11 mouse cellular contexts compared by ENCODE assay signal in the genomic region with DNA sequence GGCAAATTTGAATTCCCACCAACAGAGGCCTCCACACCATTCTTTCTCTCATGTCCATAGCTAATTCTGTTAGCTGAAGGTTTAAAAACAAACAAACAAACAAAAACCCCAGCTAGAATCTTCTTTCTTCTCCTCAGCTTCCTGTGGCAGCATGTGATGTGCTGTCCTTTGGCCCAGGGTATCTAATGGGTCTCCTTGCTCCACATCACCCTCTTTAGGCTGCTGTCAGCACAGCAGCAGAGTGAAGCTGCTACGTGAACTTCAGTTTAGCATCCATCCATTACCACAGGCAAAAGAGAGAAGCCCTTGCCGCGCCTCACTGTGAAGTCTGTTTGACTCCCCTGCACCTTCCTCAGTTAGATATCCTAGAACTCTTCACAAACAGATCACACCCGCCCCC. TPM values are rescaled to one million over a fixed set of nuclear protein-coding genes. Genes with fewer than 3 reads are reported as not detected.
A peak's percentile ranks its signal among the peaks of the same experiment; 100 is the strongest.
DNase-seq lines count a peak whose midpoint lies in the region; ATAC-seq and TF ChIP-seq lines count a peak whose summit lies in the region.
"Had no signal": no experiment of that assay in that cellular context is flagged by ENCODE, and none has a peak within 500 bp of the region (broad histone marks: within the 10 kb centered on the region; RNA-seq: fewer than 3 reads in every experiment).

No protein-coding gene starts in this region.

- no peak overlapping the region for H3K4me2 ChIP-seq in intestine, postnatal 0 days (replicated peaks; ENCODE audit: low read depth)
- H3K4me2 ChIP-seq: liver, embryonic 13.5 days; neural tube, embryonic 15.5 days had no signal

- H3K4me1 ChIP-seq in G1E (ENCODE audit: insufficient read depth, low read depth, low read length) = peaks cover 12% of the 10 kb centered on the region
- H3K4me1 ChIP-seq in intestine, postnatal 0 days (replicated peaks; ENCODE audit: control insufficient read depth, insufficient read depth, low read length) = peaks cover 3% of the 10 kb centered on the region; the same call in 1 of the 2 replicates
- H3K4me1 ChIP-seq in limb, embryonic 10.5 days = no peaks in the 10 kb centered on the region
- H3K4me1 ChIP-seq: neural tube, embryonic 15.5 days had no signal

- ATAC-seq in CD4-positive, CD25-positive, alpha-beta regulatory T cell, adult 4 months = no peak
- ATAC-seq in G1E (ENCODE audit: extremely low read depth, insufficient number of reproducible peaks, low FRiP score, poor library complexity, severe bottlenecking) = 0 out of 2 replicates have a peak, but pooled peaks have one; percentile 22
- ATAC-seq in intestine, postnatal 0 days = no peak

- no peak overlapping the region for H3K27ac ChIP-seq in left cerebral cortex, adult 2 months
- no peak overlapping the region for H3K27ac ChIP-seq in intestine, postnatal 0 days (ENCODE audit: low read depth, low read length)
- no peak overlapping the region for H3K27ac ChIP-seq in limb, embryonic 10.5 days
- H3K27ac ChIP-seq: liver, embryonic 13.5 days; neural tube, embryonic 15.5 days had no signal

- intact Hi-C loops in left cerebral cortex, adult 2 months (cut with DNase I) = no loop called here

- H3K27me3 ChIP-seq in G1E (ENCODE audit: insufficient read depth, low read length) = peaks cover 2% of the 10 kb centered on the region; the same call in 1 of the 2 replicates
- no peaks in the 10 kb centered on the region for H3K27me3 ChIP-seq in intestine, postnatal 0 days (replicated peaks; ENCODE audit: control insufficient read depth, insufficient read depth, low read length)
- H3K27me3 ChIP-seq in limb, embryonic 10.5 days (ENCODE audit: low read depth, poor library complexity, severe bottlenecking) = no peaks in the 10 kb centered on the region
- H3K27me3 ChIP-seq: liver, embryonic 13.5 days; neural tube, embryonic 15.5 days had no signal

- no peaks in the 10 kb centered on the region for H3K9me3 ChIP-seq in G1E (replicated peaks)
- no peaks in the 10 kb centered on the region for H3K9me3 ChIP-seq in intestine, postnatal 0 days (ENCODE audit: control insufficient read depth)
- no peaks in the 10 kb centered on the region for H3K9me3 ChIP-seq in limb, embryonic 10.5 days (replicated peaks)
- H3K9me3 ChIP-seq: liver, embryonic 13.5 days; neural tube, embryonic 15.5 days had no signal

- DNase-seq in CD4-positive, CD25-positive, alpha-beta regulatory T cell, adult 2 months (ENCODE audit: low read depth, low spot score) = peak; percentile 37
- no peak for DNase-seq in left cerebral cortex, adult 2 months (ENCODE audit: extremely low spot score in 1 of 2, low spot score in 2 of 2)
- no peak for DNase-seq in left cerebral cortex, adult 8-10 months (ENCODE audit: low spot score in 2 of 2)
- DNase-seq in G1E (ENCODE audit: low spot score) = no peak
- DNase-seq in right cerebral cortex, postnatal 14 days = no peak
- no peak for DNase-seq in limb, embryonic 10.5 days (ENCODE audit: low spot score)
- DNase-seq: liver, embryonic 13.5 days; midbrain, embryonic 14.5 days had no signal

- no peak overlapping the region for H3K4me3 ChIP-seq in left cerebral cortex, adult 2 months
- H3K4me3 ChIP-seq in G1E (ENCODE audit: low read depth, low read length) = no peak overlapping the region
- H3K4me3 ChIP-seq in intestine, postnatal 0 days (ENCODE audit: low read depth, low read length) = no peak overlapping the region
- no peak overlapping the region for H3K4me3 ChIP-seq in limb, embryonic 10.5 days
- H3K4me3 ChIP-seq: liver, embryonic 13.5 days; neural tube, embryonic 15.5 days had no signal

- no peak overlapping the region for H3K9ac ChIP-seq in intestine, postnatal 0 days (ENCODE audit: low read depth, low read length)
- H3K9ac ChIP-seq: liver, embryonic 13.5 days; neural tube, embryonic 15.5 days had no signal

- H3K36me3 ChIP-seq in G1E (replicated peaks) = peaks cover 13% of the 10 kb centered on the region
- no peaks in the 10 kb centered on the region for H3K36me3 ChIP-seq in intestine, postnatal 0 days (ENCODE audit: control insufficient read depth, insufficient read depth)
- H3K36me3 ChIP-seq in limb, embryonic 10.5 days = peaks cover 4% of the 10 kb centered on the region; the same call in 1 of the 2 replicates
- H3K36me3 ChIP-seq: liver, embryonic 13.5 days; neural tube, embryonic 15.5 days had no signal

- TF ChIP-seq CTCF in left cerebral cortex, adult 2 months (IDR thresholded peaks at IDR 0.05) = peak; percentile 43
- TF ChIP-seq CTCF in G1E (IDR thresholded peaks at IDR 0.05; ENCODE audit: low read depth, low read length) = no peak
- peak; percentile 71 for TF ChIP-seq CTCF in intestine, postnatal 0 days (IDR thresholded peaks at IDR 0.05; ENCODE audit: low read depth)

- WGBS in intestine, postnatal 0 days = 82% methylated on average over 4 of the region's 4 CpGs
- WGBS in limb, embryonic 10.5 days = 72% methylated on average over 4 of the region's 4 CpGs

RNA-seq across cellular contexts. Expression of a gene that starts 21.0 kb away (rescaled TPM):
- polyA plus RNA-seq in CD4-positive, CD25-positive, alpha-beta regulatory T cell, adult 4 months (2017; shearing (Covaris generic)) = 1 to 10 TPM in 1 of 2 experiments, under 1 TPM in 1; 0.26 to 1.0 TPM
- total RNA-seq in left cerebral cortex, adult 2 months (2021) = 1 to 10 TPM; 2.1 to 3.5 TPM
- 1 to 10 TPM; 2.1 to 4.1 (median 2.2) TPM for total RNA-seq in left cerebral cortex, adult 8-10 months (2022)
- 1.2 TPM in 1 of 2 replicates, not detected in the other for total RNA-seq in G1E (2014; fragmentation: Nextera tagmentation)
- total RNA-seq in G1E (2017) = 0.38 and 0.64 TPM in 2 replicates
- 0.06 and 0.20 TPM in 2 replicates for polyA plus RNA-seq in G1E (2012)
- 24.7 and 27.2 TPM in 2 replicates for polyA plus RNA-seq in intestine, postnatal 0 days (2015; fragmentation: Nextera tagmentation; extraction: Ambion mirVana)
- polyA plus RNA-seq in limb, embryonic 10.5 days (2016; fragmentation: Nextera tagmentation; extraction: Ambion mirVana) = 0.28 and 0.30 TPM in 2 replicates

RNA-seq across cellular contexts. Expression of a gene that starts 28.3 kb away (rescaled TPM):
- polyA plus RNA-seq in CD4-positive, CD25-positive, alpha-beta regulatory T cell, adult 4 months (2017; shearing (Covaris generic)) = not detected
- total RNA-seq in left cerebral cortex, adult 2 months (2021) = under 1 TPM in 1 of 2 experiments, not detected in 1; 0.12 TPM
- under 1 TPM in 2 of 4 experiments, not detected in 2; 0.16 to 0.35 TPM for total RNA-seq in left cerebral cortex, adult 8-10 months (2022)
- total RNA-seq in G1E (2014; fragmentation: Nextera tagmentation) (not detected in 2 replicates), G1E (2017) (0.11 TPM in 1 of 2 replicates, not detected in the other)
- not detected in 2 replicates for polyA plus RNA-seq in G1E (2012)
- polyA plus RNA-seq in intestine, postnatal 0 days (2015; fragmentation: Nextera tagmentation; extraction: Ambion mirVana) = 0.16 TPM in 1 of 2 replicates, not detected in the other
- not detected in 2 replicates for polyA plus RNA-seq in limb, embryonic 10.5 days (2016; fragmentation: Nextera tagmentation; extraction: Ambion mirVana)
- polyA plus RNA-seq: midbrain, embryonic 14.5 days had no signal

RNA-seq across cellular contexts. Expression of a gene that starts 32.6 kb away (rescaled TPM):
- 1 to 10 TPM; 4.6 to 6.3 TPM for polyA plus RNA-seq in CD4-positive, CD25-positive, alpha-beta regulatory T cell, adult 4 months (2017; shearing (Covaris generic))
- total RNA-seq in left cerebral cortex, adult 2 months (2021) = 10 to 100 TPM; 22.9 to 24.1 TPM
- total RNA-seq in left cerebral cortex, adult 8-10 months (2022) = 10 to 100 TPM; 24.3 to 28.8 (median 25.5) TPM
- total RNA-seq in G1E (2014; fragmentation: Nextera tagmentation) (12.2 and 12.5 TPM in 2 replicates), G1E (2017) (5.8 and 6.0 TPM in 2 replicates)
- polyA plus RNA-seq in G1E (2012) = 14.5 and 14.6 TPM in 2 replicates
- 17.5 and 18.0 TPM in 2 replicates for polyA plus RNA-seq in intestine, postnatal 0 days (2015; fragmentation: Nextera tagmentation; extraction: Ambion mirVana)
- 32.0 and 37.6 TPM in 2 replicates for polyA plus RNA-seq in limb, embryonic 10.5 days (2016; fragmentation: Nextera tagmentation; extraction: Ambion mirVana)

Comparison
In these comparisons a context has a peak if more than half of its experiments do, and no peak if none do; other contexts are left out.
1. RNA of a gene that starts 21.0 kb away (polyA plus RNA-seq): 24.7 to 27.2 TPM in intestine, postnatal 0 days; 0.26 to 1.0 TPM in CD4-positive, CD25-positive, alpha-beta regulatory T cell, adult 4 months, 0.28 to 0.30 TPM in limb, embryonic 10.5 days and 0.06 to 0.20 TPM in G1E; every median in the first group is over 10 times any median in the second.